Mouse (Mus musculus) stomach, embryonic 14.5 days (tissue): ENCODE data around the gene Myd88. TPM values are rescaled to one million over a fixed set of nuclear protein-coding genes. Genes with fewer than 3 reads are reported as not detected.

ENCODE experiments used
- ATAC-seq: fragments of 200-750 bp; cut with Nextera tagmentation; 2 replicates; pipeline ENCODE4 v1.8.0; 2017; ENCODE audit warnings: low read depth, moderate TSS enrichment; ENCODE audit not compliant: insufficient number of reproducible peaks, insufficient read depth, low FRiP score
- H3K27ac ChIP-seq: fragments of 300-500 bp; sonication (generic); 2 replicates; pipeline ENCODE4 v1.5.1; 2014; ENCODE audit warnings: mild to moderate bottlenecking, low read length, moderate library complexity, mixed read lengths
- H3K27me3 ChIP-seq: fragments of 300-500 bp; sonication (generic); 2 replicates; pipeline ENCODE4 v1.6.1; 2014; ENCODE audit warnings: low read length, control low read depth, mixed read lengths; ENCODE audit not compliant: control insufficient read depth, insufficient read depth
- H3K36me3 ChIP-seq: fragments of 300-500 bp; sonication (generic); 2 replicates; pipeline ENCODE4 v1.6.1; 2014; ENCODE audit warnings: mild to moderate bottlenecking, control low read depth, low read length, moderate library complexity, mixed read lengths; ENCODE audit not compliant: control insufficient read depth, insufficient read depth
- H3K4me1 ChIP-seq: fragments of 300-500 bp; sonication (generic); 2 replicates; pipeline ENCODE4 v1.6.1; 2014; ENCODE audit warnings: low read length, control low read depth, mixed read lengths; ENCODE audit not compliant: control insufficient read depth, insufficient read depth
- H3K4me2 ChIP-seq: fragments of 300-500 bp; sonication (generic); replicated peaks from 2 replicates; pipeline ENCODE4 v1.6.1; 2014; ENCODE audit warnings: low read depth, low read length, control low read depth
- H3K4me3 ChIP-seq: fragments of 300-500 bp; sonication (generic); 2 replicates; pipeline ENCODE4 v1.5.1; 2014; ENCODE audit warnings: low read depth, low read length, control low read depth
- H3K9ac ChIP-seq: fragments of 300-500 bp; sonication (generic); replicated peaks from 2 replicates; pipeline ENCODE4 v1.6.1; 2014; ENCODE audit warnings: low read depth, mild to moderate bottlenecking, control low read depth, low read length, moderate library complexity, mixed read lengths
- H3K9me3 ChIP-seq: fragments of 300-500 bp; sonication (generic); 2 replicates; pipeline ENCODE4 v1.6.1; 2016; ENCODE audit warnings: low read depth, low read length, control low read depth; ENCODE audit not compliant: control insufficient read depth
- WGBS: fragments of 180-500 bp; shearing (Covaris S2); extraction: QIAGEN DNeasy Blood & Tissue Kit; methylation state at CpG from one replicate; pipeline ENCODE4 v1.1.7; 2014; 5-methylcytosine and 5-hydroxymethylcytosine counted together
- polyA plus RNA-seq: library from polyadenylated mRNA; unstranded; fragments of >200 nt; fragmentation: Nextera tagmentation; extraction: Ambion mirVana; gene quantifications from 2 replicates; pipeline ENCODE4 v1.2.1, GENCODE M21; 2014

Gene Myd88
- polyA plus RNA-seq: 28.4 and 33.9 TPM in 2 replicates

DNA sequence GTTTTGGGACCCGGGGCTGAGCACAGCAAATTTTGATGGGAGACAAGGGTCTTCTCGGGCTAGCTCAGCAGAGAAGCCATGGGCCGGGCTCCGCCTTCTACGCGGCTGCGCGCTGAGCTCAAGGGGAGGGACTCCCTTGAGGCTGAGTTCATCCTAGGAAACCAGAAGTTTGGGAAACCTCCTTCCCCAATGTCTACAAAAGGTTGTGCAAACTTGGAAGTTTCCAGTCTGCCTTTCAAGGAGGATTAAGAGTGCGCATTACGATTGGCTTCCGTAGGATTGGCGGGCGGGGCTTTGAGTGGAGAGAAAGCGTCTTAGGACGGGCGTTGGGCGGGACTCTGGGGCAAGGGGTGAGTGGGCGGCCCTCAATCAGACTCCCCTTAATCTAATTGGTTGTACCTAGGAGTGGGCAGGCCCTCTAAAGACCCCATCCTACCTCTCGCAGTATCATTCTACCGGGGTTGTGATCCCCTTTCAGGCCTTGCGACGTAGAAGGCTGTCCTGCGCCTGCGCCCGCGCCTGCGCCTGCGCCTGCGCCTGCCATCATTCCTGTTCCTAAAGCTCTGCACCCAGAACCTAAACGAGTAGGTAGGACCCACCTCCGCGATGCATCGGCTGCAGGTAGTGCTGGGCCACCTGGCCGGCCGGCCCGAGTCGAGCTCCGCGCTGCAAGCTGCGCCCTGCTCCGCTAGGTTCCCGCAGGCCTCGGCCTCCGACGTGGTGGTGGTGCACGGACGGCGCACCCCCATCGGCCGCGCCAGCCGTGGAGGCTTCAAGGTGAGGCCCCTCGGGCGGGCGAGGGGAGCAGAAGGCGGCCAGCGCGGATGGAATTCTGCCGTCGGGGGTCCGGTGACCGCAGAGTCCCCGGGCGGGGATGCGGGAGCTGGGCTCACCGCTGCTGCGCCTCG, at the start of gene Myd88:
Myd88 (minus strand) TSS at position 503 of the 908 bp plus-strand sequence.
- H3K9me3 ChIP-seq: no peaks in the 10 kb centered on the region
- H3K9ac ChIP-seq: peak within 1 kb of the TSS; percentile 65
- peak within 1 kb of the TSS; percentile 90 for H3K27ac ChIP-seq
- ATAC-seq: peak; percentile 98
- H3K27me3 ChIP-seq: no peaks in the 10 kb centered on the region
- WGBS: under 1% methylated on average over 68 of the region's 68 CpGs
- H3K4me3 ChIP-seq: peak within 1 kb of the TSS; percentile 69
- peaks cover 32% of the 10 kb centered on the region for H3K36me3 ChIP-seq
- peaks cover 16% of the 10 kb centered on the region for H3K4me1 ChIP-seq
- peak within 1 kb of the TSS; percentile 82 for H3K4me2 ChIP-seq

DNA sequence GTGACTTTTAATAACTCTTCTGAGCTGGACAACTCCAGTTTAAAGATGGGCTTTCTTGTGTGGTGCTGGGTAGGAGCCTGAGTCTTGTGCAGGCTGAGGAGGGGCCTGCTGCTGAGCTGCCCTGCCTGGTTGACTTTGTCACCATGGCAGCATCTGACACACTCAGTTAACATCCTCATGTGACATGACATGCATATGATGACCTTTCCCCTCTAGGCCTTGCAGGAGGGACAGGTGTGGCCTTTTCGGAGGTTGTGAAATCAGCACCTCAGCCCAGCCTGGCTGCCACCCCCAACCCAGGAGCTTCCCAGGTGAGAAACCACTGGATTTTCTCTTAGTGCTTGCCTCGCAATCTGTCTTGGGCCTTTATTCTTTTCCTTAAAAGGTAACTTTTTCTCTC, 49.0 kb upstream of the Myd88 start:
- Histone ChIP-seq H3K27ac (no peak overlapping the region), H3K4me1 (no peaks in the 10 kb centered on the region), H3K36me3 (no peaks in the 10 kb centered on the region; the same call in 1 of the 2 replicates), H3K4me2 (no peak overlapping the region), H3K9me3 (no peaks in the 10 kb centered on the region), H3K9ac (no peak overlapping the region), H3K27me3 (no peaks in the 10 kb centered on the region), H3K4me3 (no peak overlapping the region)
- WGBS: 86% methylated on average over 2 of the region's 2 CpGs
- ATAC-seq: no peak

DNA sequence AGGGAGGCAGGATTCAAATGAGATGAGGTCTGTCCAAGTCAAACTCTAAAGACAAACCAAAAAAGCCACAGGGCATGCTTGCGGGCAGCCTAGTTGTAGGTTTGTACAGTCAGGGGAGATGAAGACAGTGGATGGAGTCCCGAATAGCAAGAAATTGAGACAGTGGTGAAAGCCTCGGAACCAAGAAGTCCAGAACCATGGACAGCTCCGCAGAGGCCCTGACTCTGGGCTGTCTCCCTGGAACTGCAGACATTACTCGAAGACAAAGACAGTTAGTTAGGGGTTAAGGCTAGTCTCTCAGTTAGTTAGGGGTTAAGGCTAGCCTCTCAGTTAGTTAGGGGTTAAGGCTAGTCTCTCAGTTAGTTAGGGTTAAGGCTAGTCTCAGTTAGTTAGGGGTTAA, 47.7 kb upstream of the Myd88 start:
- no peak overlapping the region for H3K27ac ChIP-seq
- H3K27me3 ChIP-seq: no peaks in the 10 kb centered on the region
- ATAC-seq: no peak
- no peaks in the 10 kb centered on the region for H3K4me1 ChIP-seq
- H3K4me2 ChIP-seq: no peak overlapping the region
- 42% methylated on average over 5 of the region's 5 CpGs for WGBS
- no peaks in the 10 kb centered on the region for H3K9me3 ChIP-seq
- H3K36me3 ChIP-seq: no peaks in the 10 kb centered on the region; the same call in 1 of the 2 replicates
- no peak overlapping the region for H3K9ac ChIP-seq
- H3K4me3 ChIP-seq: no peak overlapping the region

DNA sequence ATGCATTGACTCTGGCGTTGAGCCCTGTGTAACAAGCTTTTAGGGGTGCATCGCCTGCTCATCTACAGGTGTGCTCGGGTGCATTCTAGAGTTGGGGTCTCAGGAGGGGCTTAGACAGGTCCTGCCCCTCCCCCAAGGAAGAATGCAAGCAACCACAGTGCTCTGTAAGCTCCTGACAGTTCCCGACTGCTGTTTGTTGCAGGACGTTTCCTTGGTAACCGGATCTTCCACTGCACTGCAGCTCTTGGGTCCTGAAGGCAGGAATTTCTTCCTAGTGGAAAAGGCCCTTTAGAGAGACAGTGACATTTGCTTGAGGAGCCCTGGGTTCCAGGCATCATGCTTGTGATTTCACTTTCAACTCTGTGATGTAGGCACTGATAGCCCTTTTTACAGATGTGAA, 41.4 kb upstream of the Myd88 start:
- 62% methylated on average over 6 of the region's 6 CpGs for WGBS
- no peaks in the 10 kb centered on the region for H3K9me3 ChIP-seq

DNA sequence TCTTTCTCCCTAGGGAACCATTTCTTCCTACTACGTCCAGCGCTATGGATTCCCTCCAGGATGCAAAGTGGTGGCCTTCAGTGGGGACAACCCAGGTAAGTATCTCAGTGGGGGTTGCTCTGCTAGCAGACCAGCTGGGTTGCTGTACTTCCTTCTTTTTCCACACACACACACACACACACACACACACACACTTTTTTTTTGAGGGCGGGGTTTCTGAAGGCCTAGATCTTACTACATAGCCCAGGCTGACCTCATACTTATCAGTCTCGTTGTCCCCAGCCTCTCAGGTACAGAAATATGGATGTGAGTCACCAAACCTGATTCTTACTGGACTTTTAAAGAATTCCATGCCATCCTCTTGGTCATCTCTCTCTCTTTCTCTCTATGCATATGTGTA, 37.0 kb upstream of the Myd88 start:
- no peak overlapping the region for H3K9ac ChIP-seq
- no peak overlapping the region for H3K27ac ChIP-seq
- 83% methylated on average over 4 of the region's 4 CpGs for WGBS
- no peaks in the 10 kb centered on the region for H3K27me3 ChIP-seq
- H3K4me1 ChIP-seq: no peaks in the 10 kb centered on the region
- no peaks in the 10 kb centered on the region for H3K9me3 ChIP-seq
- no peak overlapping the region for H3K4me2 ChIP-seq
- H3K4me3 ChIP-seq: no peak overlapping the region
- H3K36me3 ChIP-seq: no peaks in the 10 kb centered on the region; the same call in 1 of the 2 replicates
- ATAC-seq: no peak

More for the DNA sequence above, 41.4 kb upstream of the Myd88 start:
- Histone ChIP-seq H3K4me3 (no peak overlapping the region), H3K27me3 (no peaks in the 10 kb centered on the region), H3K4me1 (no peaks in the 10 kb centered on the region), H3K27ac (no peak overlapping the region), H3K9ac (no peak overlapping the region), H3K4me2 (no peak overlapping the region), H3K36me3 (no peaks in the 10 kb centered on the region; the same call in 1 of the 2 replicates)
- no peak for ATAC-seq

DNA sequence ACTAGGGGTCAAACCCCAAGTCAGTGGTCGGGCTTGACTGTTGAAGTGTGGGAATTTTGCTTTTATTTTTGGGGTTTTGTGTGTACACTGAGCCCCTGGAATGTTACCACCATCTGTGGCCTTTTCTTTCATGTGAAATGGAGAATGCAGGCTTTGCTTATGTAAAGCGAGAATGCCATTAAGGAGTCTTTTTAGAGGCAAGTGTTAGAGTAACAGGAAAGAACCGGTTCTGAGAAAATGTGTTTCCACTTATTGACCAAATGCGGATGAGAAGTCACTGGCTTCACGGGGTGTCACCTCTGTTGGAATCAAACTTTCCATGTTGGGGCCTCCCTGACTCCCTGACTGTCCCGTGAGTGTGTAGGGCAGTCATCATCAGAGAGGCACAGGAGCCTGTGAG, 34.3 kb upstream of the Myd88 start:
- H3K4me3 ChIP-seq: no peak overlapping the region
- ATAC-seq: no peak
- H3K4me1 ChIP-seq: no peaks in the 10 kb centered on the region
- H3K36me3 ChIP-seq: no peaks in the 10 kb centered on the region; the same call in 1 of the 2 replicates
- H3K4me2 ChIP-seq: no peak overlapping the region
- no peak overlapping the region for H3K9ac ChIP-seq
- no peak overlapping the region for H3K27ac ChIP-seq
- H3K9me3 ChIP-seq: no peaks in the 10 kb centered on the region
- H3K27me3 ChIP-seq: no peaks in the 10 kb centered on the region
- WGBS: 57% methylated on average over 6 of the region's 6 CpGs

DNA sequence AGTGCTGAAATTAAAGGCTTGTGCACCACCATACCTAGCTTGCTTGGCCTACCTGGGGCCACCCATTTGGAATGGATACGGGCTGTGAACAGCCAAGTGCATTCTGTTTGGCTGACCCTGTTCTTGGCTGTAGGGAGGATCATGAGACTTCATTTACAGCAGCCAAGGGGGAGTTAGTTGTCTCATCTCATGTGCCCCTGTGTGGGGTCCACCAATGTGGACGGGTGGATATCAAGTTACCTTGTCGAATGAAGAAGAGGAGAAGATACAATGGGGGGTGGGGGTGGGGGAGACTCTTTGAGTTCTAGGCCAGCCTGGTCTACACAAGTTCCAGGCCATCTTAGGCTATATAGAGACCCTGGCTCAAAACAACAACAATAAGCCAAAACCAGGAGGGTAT, 33.8 kb upstream of the Myd88 start:
- 62% methylated on average over 3 of the region's 3 CpGs for WGBS
- no peaks in the 10 kb centered on the region; the same call in 1 of the 2 replicates for H3K36me3 ChIP-seq
- ATAC-seq: no peak
- H3K9me3 ChIP-seq: no peaks in the 10 kb centered on the region
- no peak overlapping the region for H3K4me2 ChIP-seq
- H3K27me3 ChIP-seq: no peaks in the 10 kb centered on the region
- no peaks in the 10 kb centered on the region for H3K4me1 ChIP-seq
- no peak overlapping the region for H3K27ac ChIP-seq
- H3K9ac ChIP-seq: no peak overlapping the region
- no peak overlapping the region for H3K4me3 ChIP-seq

DNA sequence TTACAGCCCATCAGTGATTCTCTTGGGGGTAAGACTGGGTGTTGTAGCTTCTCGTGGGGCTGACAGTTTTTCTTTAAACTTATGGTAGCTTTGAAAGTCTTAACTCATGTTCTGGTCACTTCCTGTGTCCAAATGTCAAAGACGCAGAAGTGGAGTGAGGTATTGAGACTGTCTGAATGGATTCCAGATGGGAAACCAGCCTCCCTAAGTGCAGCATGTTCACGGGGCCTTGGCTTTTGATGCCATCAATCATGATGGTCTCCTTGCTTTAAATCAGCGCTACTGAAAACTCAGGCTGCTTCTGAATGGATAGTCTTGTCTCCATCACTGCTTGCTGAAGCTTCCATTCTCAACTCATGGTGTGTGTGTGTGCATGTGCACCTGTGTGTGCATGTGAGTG, 30.0 kb upstream of the Myd88 start:
- ATAC-seq: no peak
- no peak overlapping the region for H3K4me3 ChIP-seq
- 58% methylated on average over 4 of the region's 4 CpGs for WGBS
- no peak overlapping the region for H3K9ac ChIP-seq
- H3K9me3 ChIP-seq: no peaks in the 10 kb centered on the region
- H3K27me3 ChIP-seq: no peaks in the 10 kb centered on the region
- no peaks in the 10 kb centered on the region for H3K4me1 ChIP-seq
- H3K27ac ChIP-seq: no peak overlapping the region
- no peak overlapping the region for H3K4me2 ChIP-seq
- H3K36me3 ChIP-seq: no peaks in the 10 kb centered on the region
